Mouse (Mus musculus): Measurements from ENCODE around the gene Fcf1. TPM values are rescaled to one million over a fixed set of nuclear protein-coding genes. Genes with fewer than 3 reads are reported as not detected.

Fcf1 gene
- polyA plus RNA-seq, 1 experiment from 2014 or later: 134 TPM

DNA sequence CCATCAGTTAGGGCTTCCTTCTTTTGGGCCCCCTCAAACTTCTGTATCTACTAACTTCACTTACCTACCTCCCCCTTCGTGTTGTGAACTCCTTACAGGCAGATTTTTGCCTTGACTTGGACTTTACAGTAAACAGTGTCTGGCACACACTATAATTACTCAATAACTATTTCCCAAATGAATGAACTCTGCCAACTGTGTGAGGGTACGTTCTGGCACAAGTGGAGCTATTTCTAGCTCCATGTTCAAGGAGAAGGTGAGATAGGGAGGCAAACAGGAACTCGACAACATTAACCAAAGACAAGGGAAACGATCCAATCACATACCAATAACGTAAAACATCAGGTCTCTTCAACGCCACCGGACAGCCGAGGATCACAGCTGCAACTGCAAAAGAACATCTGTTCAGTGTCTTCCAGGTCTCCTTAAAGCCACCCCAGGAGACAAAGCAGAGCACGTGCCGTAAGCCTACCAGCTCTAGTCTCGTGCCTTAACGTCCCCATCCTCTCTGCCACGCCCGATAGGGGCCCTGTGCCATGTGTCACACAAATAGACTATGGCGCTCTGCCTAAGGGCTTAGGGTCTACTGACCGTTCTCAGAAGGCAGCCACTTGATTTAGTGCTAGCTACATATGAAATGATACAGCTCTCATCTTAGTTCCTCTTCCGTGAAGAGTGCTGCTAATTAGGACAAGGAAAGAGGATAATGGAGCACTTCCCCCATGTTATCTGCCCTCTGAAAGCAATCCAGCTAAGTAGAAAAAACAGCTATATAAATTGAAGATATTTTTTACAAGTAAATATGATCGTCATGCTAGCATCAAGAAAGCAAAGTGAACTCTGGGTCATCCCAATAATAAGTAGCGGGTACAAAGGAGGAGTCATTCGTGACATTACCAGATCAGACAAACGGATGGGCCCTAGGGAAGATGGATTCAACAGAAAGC, 27.4 kb upstream of the Fcf1 start:
- Histone ChIP-seq H3K27ac (ENCODE audit: low read length) (no peak overlapping the region), H3K27me3 (replicated peaks; ENCODE audit: control insufficient read depth, insufficient read depth, low read length) (no peaks in the 10 kb centered on the region), H3K4me3 (ENCODE audit: low read length) (no peak overlapping the region), H3K9me3 (ENCODE audit: control insufficient read depth, low read length) (no peaks in the 10 kb centered on the region), H3K4me2 (ENCODE audit: low read depth, low read length) (no peak overlapping the region), H3K36me3 (ENCODE audit: control insufficient read depth, insufficient read depth, low read length) (peaks cover 8% of the 10 kb centered on the region; the same call in 1 of the 2 replicates), H3K4me1 (ENCODE audit: control insufficient read depth, insufficient read depth, low read length) (no peaks in the 10 kb centered on the region), H3K9ac (ENCODE audit: low read depth, low read length) (no peak overlapping the region)
- ATAC-seq: no peak
- WGBS: 80% methylated on average over 21 of the region's 21 CpGs

DNA sequence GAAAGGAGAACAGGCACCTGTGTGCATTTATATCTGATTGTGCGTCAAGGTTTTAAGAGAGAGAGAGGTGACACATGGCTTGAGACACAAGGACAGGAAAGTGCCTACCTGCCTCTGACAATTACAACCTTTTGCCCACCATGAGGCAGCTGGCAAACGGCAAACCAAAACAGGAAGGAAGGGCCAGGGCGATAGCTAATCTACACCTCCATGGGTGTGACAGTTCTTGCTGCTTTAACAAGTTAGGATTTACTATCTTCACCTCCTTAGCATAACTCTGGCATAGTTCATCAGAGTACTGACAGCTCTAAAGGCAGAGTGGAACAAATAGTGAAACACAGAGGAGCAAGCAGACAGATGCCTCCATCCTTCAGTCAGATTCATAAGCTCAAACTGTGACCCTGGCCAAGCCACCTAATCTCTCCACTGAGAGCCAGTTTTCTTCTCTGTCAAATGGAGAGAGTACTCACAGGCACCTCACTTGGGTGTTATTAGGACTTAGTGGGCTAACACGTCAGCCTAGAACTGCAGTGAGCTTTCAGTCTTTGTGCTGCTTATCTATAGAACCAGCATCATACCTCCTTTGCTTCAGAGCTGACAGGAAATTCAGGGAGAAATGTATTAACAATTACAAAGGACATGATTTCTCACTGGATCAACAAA, 26.4 kb upstream of the Fcf1 start:
- Histone ChIP-seq H3K9me3 (ENCODE audit: control insufficient read depth, low read length) (no peaks in the 10 kb centered on the region), H3K4me3 (ENCODE audit: low read length) (no peak overlapping the region), H3K9ac (ENCODE audit: low read depth, low read length) (no peak overlapping the region), H3K27ac (ENCODE audit: low read length) (no peak overlapping the region), H3K4me2 (ENCODE audit: low read depth, low read length) (no peak overlapping the region), H3K4me1 (ENCODE audit: control insufficient read depth, insufficient read depth, low read length) (no peaks in the 10 kb centered on the region), H3K36me3 (ENCODE audit: control insufficient read depth, insufficient read depth, low read length) (peaks cover 8% of the 10 kb centered on the region; the same call in 1 of the 2 replicates), H3K27me3 (replicated peaks; ENCODE audit: control insufficient read depth, insufficient read depth, low read length) (no peaks in the 10 kb centered on the region)
- no peak for ATAC-seq
- WGBS: 77% methylated on average over 4 of the region's 4 CpGs

DNA sequence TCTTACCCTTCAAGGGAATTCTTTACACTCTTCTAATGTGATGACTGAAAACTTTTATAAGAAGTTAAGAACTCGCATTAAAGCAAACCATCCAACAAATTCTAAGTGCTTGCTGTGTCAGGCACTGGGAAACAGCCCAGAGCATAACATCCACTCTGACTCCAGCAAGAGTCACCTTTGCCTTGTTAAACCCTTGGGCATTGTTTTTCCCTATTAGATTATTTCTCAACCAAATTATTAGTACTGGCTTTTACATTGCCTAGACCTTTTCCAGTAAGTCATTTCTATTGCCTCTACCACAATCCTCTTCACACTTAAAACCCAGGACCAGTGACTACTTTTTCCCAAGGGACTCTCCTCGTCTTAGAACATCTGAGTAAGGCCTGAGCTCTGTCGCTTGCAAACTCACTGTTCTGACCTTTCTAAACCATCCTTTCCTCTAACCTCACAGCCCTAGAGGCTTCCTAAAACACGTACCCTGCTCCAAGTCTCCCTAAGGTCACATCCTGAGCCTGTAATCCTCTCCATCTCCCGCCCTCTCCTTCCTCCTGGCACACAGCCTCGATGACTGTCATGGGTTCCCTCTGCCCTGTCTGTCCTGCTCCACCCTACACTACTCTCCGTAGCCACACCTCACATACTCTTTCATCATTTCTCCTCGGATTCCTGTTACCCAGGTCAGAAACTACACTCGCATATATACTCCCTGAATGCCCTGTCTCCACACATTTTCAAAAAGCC, 25.7 kb upstream of the Fcf1 start:
- no peaks in the 10 kb centered on the region for H3K27me3 ChIP-seq (replicated peaks; ENCODE audit: control insufficient read depth, insufficient read depth, low read length)
- 86% methylated on average over 9 of the region's 9 CpGs for WGBS
- no peak overlapping the region for H3K27ac ChIP-seq (ENCODE audit: low read length)
- ATAC-seq: no peak
- peaks cover 7% of the 10 kb centered on the region; the same call in 1 of the 2 replicates for H3K36me3 ChIP-seq (ENCODE audit: control insufficient read depth, insufficient read depth, low read length)
- no peaks in the 10 kb centered on the region for H3K9me3 ChIP-seq (ENCODE audit: control insufficient read depth, low read length)
- no peaks in the 10 kb centered on the region for H3K4me1 ChIP-seq (ENCODE audit: control insufficient read depth, insufficient read depth, low read length)
- no peak overlapping the region for H3K9ac ChIP-seq (ENCODE audit: low read depth, low read length)
- H3K4me3 ChIP-seq (ENCODE audit: low read length): no peak overlapping the region
- no peak overlapping the region for H3K4me2 ChIP-seq (ENCODE audit: low read depth, low read length)

DNA sequence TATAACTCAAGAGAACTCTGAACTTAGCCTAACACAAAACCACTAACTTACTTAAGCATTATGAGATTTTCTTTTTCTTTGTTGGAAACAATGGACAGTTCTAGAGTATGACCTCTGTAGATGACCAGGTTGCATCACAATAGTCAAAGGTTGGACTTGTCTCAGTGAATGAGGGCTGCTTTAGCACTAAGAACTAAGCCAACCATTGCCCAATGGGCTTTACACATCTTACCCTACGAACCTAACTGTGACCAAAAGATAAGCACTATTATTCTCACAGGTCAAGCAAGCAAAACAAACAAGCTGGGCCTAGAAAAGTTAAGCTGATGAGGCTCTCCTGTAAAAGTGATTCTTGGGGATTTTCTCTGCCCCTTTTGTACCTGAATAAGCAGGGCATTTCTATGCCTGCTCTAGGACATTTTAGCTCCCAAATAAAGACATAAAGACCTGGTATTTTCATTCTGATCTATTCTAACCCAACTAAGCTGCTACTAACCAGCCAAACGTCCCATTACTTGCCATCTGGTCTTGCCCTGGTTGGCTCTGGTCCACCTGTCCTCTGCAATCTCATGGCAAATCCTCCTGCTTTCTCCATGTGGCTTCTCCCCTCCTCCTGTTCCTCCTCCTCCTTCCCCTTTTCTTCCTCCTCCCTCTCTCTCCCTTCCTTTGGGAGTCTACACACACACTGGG, 22.7 kb upstream of the Fcf1 start:
- no peak overlapping the region for H3K9ac ChIP-seq (ENCODE audit: low read depth, low read length)
- WGBS: 70% methylated on average over 2 of the region's 2 CpGs
- H3K4me3 ChIP-seq (ENCODE audit: low read length): no peak overlapping the region
- ATAC-seq: no peak
- H3K4me2 ChIP-seq (ENCODE audit: low read depth, low read length): no peak overlapping the region
- H3K36me3 ChIP-seq (ENCODE audit: control insufficient read depth, insufficient read depth, low read length): no peaks in the 10 kb centered on the region
- H3K27me3 ChIP-seq (replicated peaks; ENCODE audit: control insufficient read depth, insufficient read depth, low read length): no peaks in the 10 kb centered on the region
- H3K4me1 ChIP-seq (ENCODE audit: control insufficient read depth, insufficient read depth, low read length): no peaks in the 10 kb centered on the region
- H3K27ac ChIP-seq (ENCODE audit: low read length): no peak overlapping the region
- no peaks in the 10 kb centered on the region for H3K9me3 ChIP-seq (ENCODE audit: control insufficient read depth, low read length)

DNA sequence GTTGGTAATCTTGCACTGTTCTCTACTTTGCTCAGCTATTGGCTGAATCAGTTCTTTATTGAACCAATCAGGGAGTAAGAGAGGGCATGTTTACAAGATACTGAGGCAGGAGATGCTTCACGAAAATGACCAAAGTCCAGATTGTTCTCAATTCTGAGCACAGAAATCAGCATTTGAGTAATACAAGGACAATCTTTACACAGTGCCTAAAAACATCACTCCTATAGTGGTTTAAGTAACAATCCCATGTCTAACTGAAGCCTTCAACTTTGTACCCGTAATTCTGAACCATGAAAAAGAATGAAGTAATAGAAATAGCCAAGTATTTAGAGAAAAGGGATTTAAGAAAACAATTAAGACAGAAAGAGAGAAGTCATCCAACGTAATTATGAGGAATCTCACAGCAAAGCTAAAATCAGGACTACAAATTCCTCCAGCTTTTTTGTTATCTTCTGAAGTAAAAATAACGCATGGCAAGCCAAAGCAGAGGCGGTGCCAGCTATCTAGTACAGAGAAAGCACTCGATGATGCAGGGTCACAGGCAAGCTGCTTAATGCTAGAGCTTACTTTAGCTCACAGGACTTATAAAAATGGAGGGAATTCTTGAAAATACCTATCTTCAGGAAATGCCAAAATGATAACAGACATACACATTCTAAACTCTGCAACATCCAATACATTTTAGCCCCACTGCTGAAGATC, 22.0 kb upstream of the Fcf1 start:
- no peak for ATAC-seq
- Histone ChIP-seq H3K9ac (ENCODE audit: low read depth, low read length) (no peak overlapping the region), H3K4me2 (ENCODE audit: low read depth, low read length) (no peak overlapping the region), H3K9me3 (ENCODE audit: control insufficient read depth, low read length) (no peaks in the 10 kb centered on the region), H3K36me3 (ENCODE audit: control insufficient read depth, insufficient read depth, low read length) (no peaks in the 10 kb centered on the region), H3K4me3 (ENCODE audit: low read length) (no peak overlapping the region), H3K27ac (ENCODE audit: low read length) (no peak overlapping the region), H3K4me1 (ENCODE audit: control insufficient read depth, insufficient read depth, low read length) (no peaks in the 10 kb centered on the region), H3K27me3 (replicated peaks; ENCODE audit: control insufficient read depth, insufficient read depth, low read length) (no peaks in the 10 kb centered on the region)
- 90% methylated on average over 6 of the region's 6 CpGs for WGBS

DNA sequence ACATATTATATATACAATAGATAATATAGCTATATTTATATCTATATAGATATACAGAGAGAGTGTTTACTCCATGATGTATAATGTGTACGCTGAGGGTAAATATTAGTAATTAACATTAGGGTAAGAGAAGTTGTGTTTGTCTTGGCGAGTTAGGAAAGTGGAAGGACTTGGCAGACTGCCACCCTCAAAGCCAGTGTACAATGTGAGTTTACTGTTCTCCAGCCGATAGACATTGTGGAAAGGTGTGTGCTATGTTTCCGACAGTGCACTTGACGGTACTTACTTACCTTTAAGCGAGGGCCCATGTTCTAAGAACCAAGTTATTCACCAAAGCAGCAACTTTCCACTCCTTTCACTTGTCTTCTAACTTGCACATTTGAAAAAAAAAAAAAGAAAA, 19.9 kb upstream of the Fcf1 start:
- Histone ChIP-seq H3K9ac (ENCODE audit: low read depth, low read length) (no peak overlapping the region), H3K4me1 (ENCODE audit: control insufficient read depth, insufficient read depth, low read length) (no peaks in the 10 kb centered on the region), H3K9me3 (ENCODE audit: control insufficient read depth, low read length) (no peaks in the 10 kb centered on the region), H3K27me3 (replicated peaks; ENCODE audit: control insufficient read depth, insufficient read depth, low read length) (no peaks in the 10 kb centered on the region), H3K36me3 (ENCODE audit: control insufficient read depth, insufficient read depth, low read length) (no peaks in the 10 kb centered on the region), H3K4me2 (ENCODE audit: low read depth, low read length) (no peak overlapping the region), H3K27ac (ENCODE audit: low read length) (no peak overlapping the region), H3K4me3 (ENCODE audit: low read length) (no peak overlapping the region)
- WGBS: 73% methylated on average over 6 of the region's 6 CpGs
- no peak for ATAC-seq

DNA sequence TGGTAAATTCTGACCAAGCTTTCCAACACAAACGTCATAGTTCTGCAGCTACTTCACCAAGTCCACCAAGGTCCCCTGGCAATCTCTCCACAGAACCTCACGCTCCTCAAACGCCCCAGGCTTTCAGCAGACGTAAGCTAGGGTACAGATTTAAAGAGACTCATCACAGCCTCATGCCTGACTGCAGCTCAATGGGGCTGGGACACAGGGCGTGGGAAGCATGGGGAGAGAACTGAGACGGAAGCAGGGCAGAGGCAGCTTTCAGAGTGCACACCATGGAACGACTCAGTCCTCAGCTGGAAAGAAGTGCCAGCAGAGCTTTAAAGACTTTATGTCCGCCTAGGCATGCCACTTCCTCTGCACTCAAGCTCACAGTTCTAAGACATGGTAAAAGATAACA, 19.2 kb upstream of the Fcf1 start:
- no peak overlapping the region for H3K4me3 ChIP-seq (ENCODE audit: low read length)
- H3K27me3 ChIP-seq (replicated peaks; ENCODE audit: control insufficient read depth, insufficient read depth, low read length): no peaks in the 10 kb centered on the region
- no peak for ATAC-seq
- H3K9ac ChIP-seq (ENCODE audit: low read depth, low read length): no peak overlapping the region
- no peak overlapping the region for H3K4me2 ChIP-seq (ENCODE audit: low read depth, low read length)
- no peaks in the 10 kb centered on the region for H3K4me1 ChIP-seq (ENCODE audit: control insufficient read depth, insufficient read depth, low read length)
- no peaks in the 10 kb centered on the region for H3K36me3 ChIP-seq (ENCODE audit: control insufficient read depth, insufficient read depth, low read length)
- H3K9me3 ChIP-seq (ENCODE audit: control insufficient read depth, low read length): no peaks in the 10 kb centered on the region
- 73% methylated on average over 8 of the region's 8 CpGs for WGBS
- no peak overlapping the region for H3K27ac ChIP-seq (ENCODE audit: low read length)

DNA sequence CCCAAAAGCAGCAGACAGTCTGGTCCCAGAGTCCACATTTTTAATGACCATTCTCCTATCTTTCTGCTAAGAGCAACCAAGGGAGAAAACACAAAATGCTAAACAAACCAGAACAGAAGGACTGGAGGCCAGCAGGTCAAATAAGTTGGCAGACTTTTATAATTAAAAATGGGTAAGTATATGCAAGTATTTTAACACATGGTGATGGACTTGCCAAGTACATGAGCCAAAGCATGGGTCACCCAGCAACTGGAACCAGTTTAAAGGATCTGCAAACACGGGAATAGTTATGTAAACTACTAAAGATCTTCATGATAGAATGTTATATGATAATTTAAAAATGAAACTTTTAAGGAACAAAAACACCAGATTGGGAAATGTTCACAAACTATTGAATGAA, 18.3 kb upstream of the Fcf1 start:
- no peaks in the 10 kb centered on the region for H3K4me1 ChIP-seq (ENCODE audit: control insufficient read depth, insufficient read depth, low read length)
- H3K4me3 ChIP-seq (ENCODE audit: low read length): no peak overlapping the region
- H3K27me3 ChIP-seq (replicated peaks; ENCODE audit: control insufficient read depth, insufficient read depth, low read length): no peaks in the 10 kb centered on the region
- H3K36me3 ChIP-seq (ENCODE audit: control insufficient read depth, insufficient read depth, low read length): no peaks in the 10 kb centered on the region
- no peak overlapping the region for H3K4me2 ChIP-seq (ENCODE audit: low read depth, low read length)
- no peaks in the 10 kb centered on the region for H3K9me3 ChIP-seq (ENCODE audit: control insufficient read depth, low read length)
- no peak for ATAC-seq
- no peak overlapping the region for H3K27ac ChIP-seq (ENCODE audit: low read length)
- 59% methylated on average over 1 of the region's 1 CpGs for WGBS
- H3K9ac ChIP-seq (ENCODE audit: low read depth, low read length): no peak overlapping the region
